Mouse (Mus musculus): ENCODE data around the gene Htr1d. TPM values are rescaled to one million over a fixed set of nuclear protein-coding genes. Genes with fewer than 3 reads are reported as not detected.

Htr1d gene
- polyA plus RNA-seq, 1 experiment from 2014 or later = 2.5 TPM

DNA sequence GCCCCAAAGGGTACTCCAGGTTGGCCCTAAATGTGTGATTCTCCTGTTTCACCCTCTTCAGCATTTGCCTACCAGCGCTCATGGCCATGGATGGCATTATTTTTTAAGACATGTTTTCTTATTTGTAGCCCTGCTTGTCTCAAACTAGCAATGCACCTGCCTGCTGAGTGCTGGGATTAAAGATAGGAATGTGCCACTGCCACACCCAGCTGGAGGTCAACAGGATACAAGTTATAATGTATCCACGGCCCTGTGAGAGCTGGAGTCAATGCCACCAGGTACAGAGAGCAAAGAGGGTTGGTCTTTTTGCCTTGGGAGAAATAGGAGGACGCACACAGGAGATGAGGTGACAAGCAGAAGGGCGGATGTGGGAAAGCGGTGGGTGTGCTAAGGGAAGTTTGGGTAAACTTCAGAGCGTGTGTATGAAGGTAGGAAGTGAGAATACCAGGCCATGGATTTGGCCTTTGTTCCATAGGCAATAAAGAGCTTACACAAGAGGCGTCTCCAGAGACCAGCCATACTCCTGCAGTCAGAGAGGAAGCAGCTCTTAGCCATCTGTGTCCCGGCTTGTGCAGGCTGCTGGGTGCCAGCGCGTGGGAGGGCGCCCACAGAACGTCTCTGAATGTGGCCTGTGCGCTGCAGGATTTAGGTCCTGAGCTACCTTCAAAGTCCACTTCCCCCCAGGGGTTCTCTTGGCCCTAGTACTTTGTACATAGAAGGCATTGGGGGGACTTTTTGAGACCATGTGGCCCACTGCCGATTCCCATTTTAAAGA, 45.4 kb downstream of the Htr1d start:
- peak overlapping the region; percentile 67; the same call in 1 of the 2 replicates for H3K4me2 ChIP-seq
- H3K9me3 ChIP-seq (replicated peaks) = no peaks in the 10 kb centered on the region
- peaks cover 29% of the 10 kb centered on the region for H3K4me1 ChIP-seq
- no peaks in the 10 kb centered on the region for H3K36me3 ChIP-seq
- H3K4me3 ChIP-seq (replicated peaks) = peak overlapping the region; percentile 89; the same call in 1 of the 2 replicates
- ATAC-seq (ENCODE audit: low FRiP score) = no peak
- H3K27ac ChIP-seq (replicated peaks) = peak overlapping the region; percentile 94; the same call in 1 of the 2 replicates
- 61% methylated on average over 14 of the region's 14 CpGs for WGBS
- peaks cover 12% of the 10 kb centered on the region for H3K27me3 ChIP-seq (replicated peaks)
- no peak overlapping the region for H3K9ac ChIP-seq (replicated peaks)

DNA sequence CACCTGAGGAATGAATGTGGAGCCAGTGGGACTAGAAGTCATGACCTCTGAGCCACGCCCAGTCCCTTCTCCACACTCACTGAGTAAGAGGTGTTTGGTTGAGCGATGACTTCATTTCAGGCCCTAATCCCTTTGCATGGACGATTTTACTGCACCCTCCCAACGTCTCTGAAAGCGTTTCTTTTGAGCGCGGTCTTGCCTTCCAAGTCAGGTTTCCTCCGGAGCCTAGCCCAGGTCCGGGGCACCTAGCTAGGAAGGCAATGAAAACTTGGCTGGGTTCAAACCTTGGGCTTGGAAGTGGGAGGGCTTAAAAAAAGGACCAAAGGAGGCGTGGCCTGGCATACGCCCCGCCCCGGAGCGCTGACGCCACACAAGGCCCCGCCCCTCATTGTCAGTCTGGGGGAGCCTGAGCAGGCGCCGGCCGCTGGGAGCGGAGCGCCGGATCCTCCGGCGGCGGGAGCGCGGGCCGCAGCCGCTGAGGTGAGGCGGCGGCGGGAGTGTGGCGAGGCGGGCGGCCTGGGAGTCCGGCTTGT, 46.1 kb downstream of the Htr1d start, which contains the start of gene Luzp1:
Luzp1 (plus strand) TSS at position 391 of the 533 bp plus-strand sequence.
- Histone ChIP-seq H3K4me1 (peaks cover 32% of the 10 kb centered on the region), H3K9me3 (replicated peaks) (no peaks in the 10 kb centered on the region), H3K36me3 (no peaks in the 10 kb centered on the region), H3K27me3 (replicated peaks) (peaks cover 6% of the 10 kb centered on the region; the same call in 1 of the 2 replicates), H3K4me3 (replicated peaks) (peak within 1 kb of the TSS; percentile 89), H3K4me2 (peak within 1 kb of the TSS; percentile 67), H3K9ac (replicated peaks) (peak within 1 kb of the TSS; percentile 80), H3K27ac (replicated peaks) (peak within 1 kb of the TSS; percentile 94)
- 2% methylated on average over 34 of the region's 36 CpGs for WGBS
- peak; percentile 93 for ATAC-seq (ENCODE audit: low FRiP score)

DNA sequence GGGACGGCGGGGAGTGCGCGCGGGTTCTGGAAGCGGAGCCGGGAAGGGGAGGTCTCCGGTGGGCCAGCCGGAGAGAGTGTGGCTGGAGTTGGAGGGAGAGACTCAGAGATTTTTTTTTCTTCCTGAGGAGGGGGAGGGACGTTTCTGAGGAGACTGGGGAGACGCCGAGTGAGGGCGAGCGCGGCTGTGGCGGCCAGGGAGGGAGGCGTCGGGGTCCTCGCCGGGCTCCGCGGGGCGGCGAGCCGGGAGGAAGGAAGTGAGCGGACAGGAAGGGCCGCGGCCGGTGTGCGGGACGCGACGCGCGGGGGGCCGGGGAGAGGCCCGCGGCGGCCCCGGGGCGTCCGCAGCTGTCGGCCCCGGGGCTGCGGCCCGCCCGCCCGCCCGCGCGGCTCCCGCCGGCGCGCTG, 46.6 kb downstream of the Htr1d start:
- H3K4me1 ChIP-seq = peaks cover 32% of the 10 kb centered on the region
- peak; percentile 83 for ATAC-seq (ENCODE audit: low FRiP score)
- H3K9ac ChIP-seq (replicated peaks) = peak overlapping the region; percentile 80
- WGBS = 0% methylated on average over 18 of the region's 55 CpGs
- peak overlapping the region; percentile 89 for H3K4me3 ChIP-seq (replicated peaks)
- peaks cover 3% of the 10 kb centered on the region; the same call in 1 of the 2 replicates for H3K27me3 ChIP-seq (replicated peaks)
- peak overlapping the region; percentile 67 for H3K4me2 ChIP-seq
- no peaks in the 10 kb centered on the region for H3K9me3 ChIP-seq (replicated peaks)
- H3K27ac ChIP-seq (replicated peaks) = peak overlapping the region; percentile 94
- no peaks in the 10 kb centered on the region for H3K36me3 ChIP-seq

DNA sequence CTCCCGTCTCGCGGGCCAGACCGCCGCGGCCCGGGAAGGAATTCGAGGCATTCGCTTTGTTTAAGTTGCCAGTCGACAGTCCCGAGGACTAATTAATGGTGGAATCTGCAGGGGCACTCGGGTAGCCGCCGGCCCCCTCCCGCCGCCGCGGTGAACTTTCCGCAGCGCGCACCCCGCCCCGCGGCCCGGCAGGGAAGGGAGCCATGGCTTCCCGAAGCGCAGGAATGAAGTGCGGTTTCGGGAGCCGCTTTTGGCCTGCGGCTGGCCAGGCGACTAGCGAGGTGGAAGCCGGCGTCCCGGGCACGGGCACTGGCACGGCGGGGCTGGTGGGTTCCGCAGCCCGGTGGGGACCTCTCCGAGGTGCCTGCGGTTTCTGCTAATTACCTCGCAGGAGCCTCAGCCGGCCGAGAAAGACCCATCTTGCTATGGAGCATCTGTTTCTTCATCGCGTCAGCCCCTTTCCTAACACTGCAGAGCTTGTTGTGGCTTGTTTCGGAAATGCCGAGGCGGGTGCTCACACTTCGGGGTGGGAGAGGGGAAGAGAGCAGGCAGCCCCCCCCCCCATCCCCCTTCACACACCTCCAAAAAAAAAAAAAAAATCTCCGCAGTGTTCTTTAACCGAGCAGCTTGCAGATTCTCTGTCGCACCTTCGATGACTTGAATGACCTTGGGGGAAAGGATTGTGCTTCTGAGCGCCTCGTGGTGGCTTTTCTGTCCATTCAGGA, 47.2 kb downstream of the Htr1d start:
- Histone ChIP-seq H3K27me3 (replicated peaks) (no peaks in the 10 kb centered on the region), H3K36me3 (no peaks in the 10 kb centered on the region), H3K9me3 (replicated peaks) (no peaks in the 10 kb centered on the region), H3K4me1 (peaks cover 32% of the 10 kb centered on the region), H3K9ac (replicated peaks) (peak overlapping the region; percentile 80), H3K27ac (replicated peaks) (peak overlapping the region; percentile 94), H3K4me3 (replicated peaks) (peak overlapping the region; percentile 89), H3K4me2 (peak overlapping the region; percentile 67)
- peak; percentile 23 for ATAC-seq (ENCODE audit: low FRiP score)
- under 1% methylated on average over 54 of the region's 58 CpGs for WGBS

GRCm38 (mm10) chr4:136476692-136477091, 53.4 kb downstream of the Htr1d start:
- Histone ChIP-seq H3K27me3 (replicated peaks) (no peaks in the 10 kb centered on the region), H3K9me3 (replicated peaks) (no peaks in the 10 kb centered on the region), H3K4me1 (peaks cover 9% of the 10 kb centered on the region), H3K36me3 (no peaks in the 10 kb centered on the region), H3K9ac (replicated peaks) (no peak overlapping the region), H3K4me3 (replicated peaks) (no peak overlapping the region), H3K27ac (replicated peaks) (no peak overlapping the region), H3K4me2 (no peak overlapping the region)
- 95% methylated on average over 1 of the region's 1 CpGs for WGBS
- ATAC-seq (ENCODE audit: low FRiP score) = no peak

- Histone ChIP-seq H3K9me3 (replicated peaks) (no peaks in the 10 kb centered on the region), H3K27ac (replicated peaks) (no peak overlapping the region), H3K27me3 (replicated peaks) (no peaks in the 10 kb centered on the region), H3K4me1 (no peaks in the 10 kb centered on the region), H3K4me2 (no peak overlapping the region), H3K36me3 (no peaks in the 10 kb centered on the region), H3K4me3 (replicated peaks) (no peak overlapping the region), H3K9ac (replicated peaks) (no peak overlapping the region)
- 98% methylated on average over 2 of the region's 2 CpGs for WGBS
- no peak for ATAC-seq (ENCODE audit: low FRiP score)
These were observed 63.2 kb downstream of the Htr1d start for GRCm38 (mm10) chr4:136486549-136486948.

Other genes with a start within 250 kb of the Htr1d start
- 6.6 and 6.7 TPM in 2 replicates for gene Asap3, start 217.2 kb upstream of the Htr1d start, polyA plus RNA-seq (2015; fragmentation: Nextera tagmentation; extraction: Ambion mirVana)
- gene Tcea3, start 175.8 kb upstream of the Htr1d start, polyA plus RNA-seq (2015; fragmentation: Nextera tagmentation; extraction: Ambion mirVana) = 2.2 and 2.5 TPM in 2 replicates
- 34.7 and 37.5 TPM in 2 replicates for gene Zfp46, start 138.8 kb upstream of the Htr1d start, polyA plus RNA-seq (2015; fragmentation: Nextera tagmentation; extraction: Ambion mirVana)
- gene Hnrnpr, start 112.6 kb upstream of the Htr1d start, polyA plus RNA-seq (2015; fragmentation: Nextera tagmentation; extraction: Ambion mirVana) = 182 and 188 TPM in 2 replicates
- gene 6030445D17Rik, start 38.7 kb downstream of the Htr1d start, polyA plus RNA-seq (2015; fragmentation: Nextera tagmentation; extraction: Ambion mirVana) = 0.19 and 0.47 TPM in 2 replicates
- 60.1 and 73.0 TPM in 2 replicates for gene Luzp1, start 46.2 kb downstream of the Htr1d start, polyA plus RNA-seq (2015; fragmentation: Nextera tagmentation; extraction: Ambion mirVana)
- gene Kdm1a, start 179.2 kb downstream of the Htr1d start, polyA plus RNA-seq (2015; fragmentation: Nextera tagmentation; extraction: Ambion mirVana) = 46.6 and 49.8 TPM in 2 replicates
- not detected in 2 replicates for gene Tex46, start 186.9 kb downstream of the Htr1d start, polyA plus RNA-seq (2015; fragmentation: Nextera tagmentation; extraction: Ambion mirVana)
- 0.05 and 0.10 TPM in 2 replicates for gene Lactbl1, start 199.1 kb downstream of the Htr1d start, polyA plus RNA-seq (2015; fragmentation: Nextera tagmentation; extraction: Ambion mirVana)